Mouse (Mus musculus) bone marrow, adult 2 months (tissue): ENCODE data around the gene 0610010K14Rik. TPM values are rescaled to one million over a fixed set of nuclear protein-coding genes. Genes with fewer than 3 reads are reported as not detected.

Experiments
- H3K27ac ChIP-seq: fragments of 200-500 bp; 2 replicates; pipeline ENCODE4 v1.5.1; 2012; ENCODE audit warnings: low read depth, mild to moderate bottlenecking, control low read depth, inconsistent platforms, low read length; ENCODE audit not compliant: control insufficient read depth, poor library complexity, insufficient read depth
- H3K4me1 ChIP-seq: fragments of 200-500 bp; 2 replicates; pipeline ENCODE4 v1.6.1; 2011; ENCODE audit warnings: low read length; ENCODE audit not compliant: control insufficient read depth, insufficient read depth
- H3K4me3 ChIP-seq: fragments of 200-500 bp; replicated peaks from 2 replicates; pipeline ENCODE3; 2011; ENCODE audit warnings: mild to moderate bottlenecking, low read depth, low read length, control low read depth; ENCODE audit not compliant: control insufficient read depth
- CTCF ChIP-seq: fragments of 200-500 bp; IDR thresholded peaks from 2 replicates; pipeline ENCODE4 v1.5.1; 2011; ENCODE audit warnings: low read length, control low read depth; ENCODE audit not compliant: control insufficient read depth, insufficient read depth
- POLR2A ChIP-seq: fragments of 200-500 bp; IDR thresholded peaks from 2 replicates; pipeline ENCODE4 v1.6.1; 2011; ENCODE audit warnings: low read depth, mild to moderate bottlenecking, control low read depth, low read length, borderline replicate concordance; ENCODE audit not compliant: control insufficient read depth
- WGBS: fragments of 180-500 bp; shearing (Covaris S2); methylation state at CpG from one replicate; pipeline ENCODE4 v1.1.7; 2018; 5-methylcytosine and 5-hydroxymethylcytosine counted together
- polyA plus RNA-seq: library from polyadenylated mRNA; stranded (reverse); fragments of >200 nt; gene quantifications from 2 replicates; pipeline ENCODE4 v1.2.4, GENCODE M21; 2011; ENCODE audit warnings: low replicate concordance; ENCODE audit not compliant: missing spikeins, insufficient read depth, insufficient read length

Gene 0610010K14Rik
- polyA plus RNA-seq, 1 experiment: 107 TPM

DNA sequence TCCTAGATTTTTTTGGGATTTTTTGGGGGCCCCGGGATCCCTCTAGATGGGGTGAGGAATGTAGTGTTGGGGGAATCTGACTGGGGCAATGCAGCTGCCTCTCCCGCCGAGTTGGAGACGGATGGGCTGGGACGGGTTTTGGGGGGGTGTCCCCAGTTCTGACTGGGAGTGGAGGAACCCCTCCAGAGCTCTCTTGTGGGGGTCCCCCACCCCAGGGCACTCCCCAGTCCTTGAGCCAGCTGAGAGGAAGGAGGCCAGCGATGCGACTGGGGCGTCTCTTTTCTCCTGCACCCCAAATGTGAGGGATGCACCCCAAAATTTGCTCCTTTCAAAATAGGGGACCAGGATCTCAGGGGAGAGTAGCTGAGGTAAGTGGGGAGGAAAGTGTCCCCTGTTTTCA lies 4.7 kb downstream of the 0610010K14Rik start:
- H3K4me1 ChIP-seq: peaks cover 3% of the 10 kb centered on the region; the same call in 1 of the 2 replicates
- TF ChIP-seq POLR2A (no peak), CTCF (no peak)
- WGBS: 70% methylated on average over 8 of the region's 8 CpGs
- no peak overlapping the region for H3K4me3 ChIP-seq
- H3K27ac ChIP-seq: no peak overlapping the region

DNA sequence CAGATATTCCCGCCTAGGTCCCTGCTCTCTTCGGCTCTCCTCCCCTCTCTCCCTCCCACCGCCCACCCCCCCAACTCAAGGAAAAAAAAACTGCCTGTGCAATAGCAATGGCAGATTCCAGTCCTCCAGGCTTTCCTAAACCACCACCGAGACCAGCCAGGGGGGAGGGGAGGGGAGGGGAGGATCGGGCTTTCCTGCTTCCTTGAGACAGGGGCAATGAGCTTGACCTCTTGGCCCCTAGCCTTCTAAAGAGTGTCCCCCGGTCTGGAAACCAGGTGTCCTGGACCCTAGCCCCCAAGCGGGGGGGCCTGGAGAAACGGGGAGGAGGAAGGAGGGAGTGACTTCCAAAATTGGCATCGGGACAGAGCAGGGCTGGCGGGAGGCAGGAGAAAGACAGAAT lies 5.2 kb downstream of the 0610010K14Rik start:
- TF ChIP-seq POLR2A (no peak), CTCF (no peak)
- H3K4me3 ChIP-seq: no peak overlapping the region
- no peak overlapping the region for H3K27ac ChIP-seq
- H3K4me1 ChIP-seq: peaks cover 3% of the 10 kb centered on the region; the same call in 1 of the 2 replicates
- 48% methylated on average over 10 of the region's 10 CpGs for WGBS

- no peak; the same call in 1 of the 2 replicates for TF ChIP-seq POLR2A
- TF ChIP-seq CTCF: peak; percentile 99
- Histone ChIP-seq H3K4me3 (no peak overlapping the region), H3K27ac (no peak overlapping the region; the same call in 1 of the 2 replicates), H3K4me1 (no peaks in the 10 kb centered on the region; the same call in 1 of the 2 replicates)
- WGBS: under 1% methylated on average over 32 of the region's 32 CpGs
These were observed 7.4 kb downstream of the 0610010K14Rik start for GRCm38 (mm10) chr11:70230239-70230727.

DNA sequence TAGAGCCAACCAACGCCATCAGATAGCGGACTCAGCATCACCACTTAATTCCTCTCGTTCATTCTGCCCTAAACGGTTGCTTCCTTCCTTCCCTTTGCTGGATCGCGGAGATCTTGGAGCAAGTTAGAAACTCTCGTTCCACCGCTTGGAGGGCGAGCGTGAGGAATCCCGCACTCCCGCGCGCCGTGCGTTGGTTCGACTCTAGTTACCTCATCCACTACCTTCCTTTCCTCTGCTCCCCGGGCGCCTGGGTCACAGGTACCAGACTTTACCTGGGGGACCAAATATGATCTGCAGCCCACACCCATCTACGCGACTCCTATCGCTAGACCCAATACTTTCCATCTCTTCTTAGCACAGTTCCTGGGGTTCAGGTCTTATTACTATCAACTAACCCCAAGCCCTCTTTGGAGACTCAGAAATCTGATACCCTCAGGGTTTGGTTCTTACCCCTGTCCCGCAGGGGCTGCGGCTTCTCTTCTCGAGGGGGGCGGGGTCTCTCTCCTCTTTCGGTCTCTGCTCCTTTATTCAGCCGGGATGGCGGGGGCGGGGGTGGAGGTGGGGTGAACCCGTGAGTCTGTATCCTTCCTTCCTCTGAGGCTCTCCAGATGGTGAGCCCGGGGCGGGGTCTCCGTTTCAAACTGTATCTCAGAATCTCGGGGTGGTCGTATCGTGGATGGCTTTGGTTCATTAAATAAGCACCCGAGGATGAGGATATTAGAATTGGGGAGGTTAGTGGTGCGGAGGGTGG lies 8.3 kb downstream of the 0610010K14Rik start, which contains the start of gene Bcl6b:
Gene Bcl6b (minus strand): TSS at position 539 of the 751 bp plus-strand sequence.
- H3K27ac ChIP-seq: peak within 1 kb of the TSS; percentile 23; the same call in 1 of the 2 replicates
- TF ChIP-seq POLR2A: no peak
- TF ChIP-seq CTCF: no peak
- H3K4me1 ChIP-seq: no peaks in the 10 kb centered on the region; the same call in 1 of the 2 replicates
- H3K4me3 ChIP-seq: peak within 1 kb of the TSS; percentile 33
- 2% methylated on average over 39 of the region's 39 CpGs for WGBS

GRCm38 (mm10) chr11:70228828-70229227 lies 8.9 kb downstream of the 0610010K14Rik start:
- Histone ChIP-seq H3K4me1 (no peaks in the 10 kb centered on the region; the same call in 1 of the 2 replicates), H3K4me3 (peak overlapping the region; percentile 33), H3K27ac (peak overlapping the region; percentile 23; the same call in 1 of the 2 replicates)
- TF ChIP-seq POLR2A: peak; percentile 38; the same call in 1 of the 2 replicates
- no peak for TF ChIP-seq CTCF
- WGBS: 2% methylated on average over 19 of the region's 19 CpGs

DNA sequence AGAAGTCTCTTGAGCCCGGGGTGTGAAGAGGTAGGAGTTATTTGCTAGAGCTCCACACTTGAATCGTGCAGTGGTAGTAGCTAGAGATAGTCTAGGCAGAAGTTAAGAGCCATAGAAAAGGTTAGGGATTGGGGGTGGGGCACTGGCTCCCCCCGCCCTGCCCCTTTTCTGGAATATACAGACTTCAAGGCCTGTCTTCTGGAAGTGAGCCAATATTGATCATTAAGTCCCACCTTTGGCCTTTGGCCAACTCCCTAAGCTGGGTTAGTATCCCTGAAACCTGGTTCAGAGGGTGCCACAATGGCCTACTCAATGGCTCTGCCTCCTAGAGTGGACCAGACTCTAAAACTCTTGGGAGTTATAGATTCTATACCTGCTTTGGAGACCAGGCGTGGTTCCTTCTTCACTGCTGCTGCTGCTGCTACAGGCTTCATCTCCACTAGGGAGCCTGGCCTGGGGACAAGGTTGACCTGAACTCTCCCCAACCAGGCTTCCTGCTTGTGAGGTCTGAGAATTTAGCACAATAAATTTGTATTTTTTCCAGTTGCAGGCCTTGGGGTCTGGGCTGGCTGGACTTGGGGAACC lies 10.0 kb downstream of the 0610010K14Rik start:
- H3K27ac ChIP-seq: no peak overlapping the region
- H3K4me3 ChIP-seq: no peak overlapping the region
- no peak for TF ChIP-seq POLR2A
- TF ChIP-seq CTCF: no peak
- peaks cover 2% of the 10 kb centered on the region; the same call in 1 of the 2 replicates for H3K4me1 ChIP-seq
- WGBS: 77% methylated on average over 4 of the region's 4 CpGs

GRCm38 (mm10) chr11:70227126-70227525 lies 10.6 kb downstream of the 0610010K14Rik start:
- Histone ChIP-seq H3K4me1 (peaks cover 2% of the 10 kb centered on the region; the same call in 1 of the 2 replicates), H3K4me3 (no peak overlapping the region), H3K27ac (no peak overlapping the region)
- WGBS: 63% methylated on average over 5 of the region's 5 CpGs
- no peak for TF ChIP-seq POLR2A
- no peak for TF ChIP-seq CTCF

DNA sequence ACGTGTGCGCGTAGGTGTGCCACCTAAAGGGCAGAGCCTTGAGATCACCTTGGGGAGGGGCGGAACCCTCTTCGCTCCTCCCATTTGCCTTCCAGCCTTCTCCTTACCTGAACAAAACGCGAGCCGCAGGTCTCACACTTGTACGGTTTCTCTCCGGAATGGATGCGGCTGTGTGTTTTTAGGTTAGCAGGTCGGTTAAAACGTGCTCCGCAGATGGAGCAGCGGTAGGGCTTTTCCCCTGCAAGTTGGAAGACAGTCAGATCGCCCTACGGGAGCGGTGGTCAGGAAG lies 11.2 kb downstream of the 0610010K14Rik start:
- TF ChIP-seq CTCF: no peak
- no peak for TF ChIP-seq POLR2A
- Histone ChIP-seq H3K27ac (no peak overlapping the region), H3K4me1 (peaks cover 2% of the 10 kb centered on the region; the same call in 1 of the 2 replicates), H3K4me3 (no peak overlapping the region)
- 66% methylated on average over 18 of the region's 18 CpGs for WGBS
